Mouse (Mus musculus) forebrain, embryonic 14.5 days (tissue): ENCODE measurements at regions not wholly inside any gene's neighbourhood (a gene's known extent, or its start where the extent isn't known, plus 50 kb on each side); places are given as distances from the start of the nearest gene placed in this dataset.

ENCODE experiments used
- ATAC-seq: fragments of 200-750 bp; cut with Nextera tagmentation; 2 replicates; pipeline ENCODE4 v1.8.0; 2017; ENCODE audit warnings: mild to moderate bottlenecking, moderate library complexity
- DNase-seq: peaks from one replicate; pipeline ENCODE4 v3.0.0-alpha.2; 2015; ENCODE audit warnings: low spot score
- H3K27ac ChIP-seq: fragments of 300-500 bp; sonication (generic); 2 replicates; pipeline ENCODE4 v1.5.1; 2014; ENCODE audit warnings: low read depth, mild to moderate bottlenecking, control low read depth, low read length, moderate library complexity
- H3K27me3 ChIP-seq: fragments of 300-500 bp; sonication (generic); replicated peaks from 2 replicates; pipeline ENCODE4 v1.6.1; 2014; ENCODE audit warnings: low read length, control low read depth, mixed read lengths; ENCODE audit not compliant: control insufficient read depth, insufficient read depth
- H3K36me3 ChIP-seq: fragments of 300-500 bp; sonication (generic); 2 replicates; pipeline ENCODE4 v1.6.1; 2014; ENCODE audit warnings: low read length, control low read depth; ENCODE audit not compliant: control insufficient read depth, insufficient read depth
- H3K4me1 ChIP-seq: fragments of 300-500 bp; sonication (generic); 2 replicates; pipeline ENCODE4 v1.6.1; 2014; ENCODE audit warnings: antibody characterized with exemption, low read length, control low read depth; ENCODE audit not compliant: control insufficient read depth, insufficient read depth
- H3K4me2 ChIP-seq: fragments of 300-500 bp; sonication (generic); 2 replicates; pipeline ENCODE4 v1.6.1; 2014; ENCODE audit warnings: mild to moderate bottlenecking, control low read depth, low read length
- H3K4me3 ChIP-seq: fragments of 300-500 bp; sonication (generic); 2 replicates; pipeline ENCODE4 v1.5.1; 2014; ENCODE audit warnings: low read depth, low read length, control low read depth
- H3K9ac ChIP-seq: fragments of 300-500 bp; sonication (generic); 2 replicates; pipeline ENCODE4 v1.6.1; 2014; ENCODE audit warnings: mild to moderate bottlenecking, low read length, control low read depth, moderate library complexity
- H3K9me3 ChIP-seq: fragments of 300-500 bp; sonication (generic); replicated peaks from 2 replicates; pipeline ENCODE4 v1.6.1; 2016; ENCODE audit warnings: low read length, control low read depth, mixed read lengths; ENCODE audit not compliant: control insufficient read depth
- WGBS: fragments of 180-500 bp; shearing (Covaris S2); extraction: QIAGEN DNeasy Blood & Tissue Kit; methylation state at CpG from one replicate; pipeline ENCODE4 v1.1.7; 2014; 5-methylcytosine and 5-hydroxymethylcytosine counted together

DNA sequence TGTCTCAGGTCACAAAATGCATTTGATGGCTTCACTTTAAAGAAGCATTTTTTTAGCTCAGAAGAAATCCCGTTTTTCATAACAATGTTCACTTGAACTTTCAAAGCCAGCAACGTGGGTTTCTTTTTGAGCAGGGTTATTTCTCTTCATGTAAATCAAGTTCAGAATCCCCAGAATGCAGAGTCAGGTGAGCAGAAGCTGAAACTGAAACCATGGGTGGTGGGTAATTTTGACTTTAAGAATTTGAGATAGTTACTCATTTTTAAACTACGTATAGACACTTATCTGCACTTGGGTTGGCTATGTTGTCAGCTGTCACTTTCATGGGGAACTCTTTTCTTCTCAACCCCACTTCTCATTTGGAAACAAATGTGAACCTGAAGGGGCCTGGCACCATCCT, 1827.5 kb upstream of the 5930422O12Rik start:
- ATAC-seq (no peak), DNase-seq (no peak)
- H3K9ac ChIP-seq, result no peak overlapping the region
- no peak overlapping the region for H3K27ac ChIP-seq
- 83% methylated on average over 3 of the region's 3 CpGs for WGBS
- no peak overlapping the region for H3K4me3 ChIP-seq
- no peaks in the 10 kb centered on the region for H3K27me3 ChIP-seq
- H3K4me1 ChIP-seq, result no peaks in the 10 kb centered on the region
- H3K36me3 ChIP-seq, result no peaks in the 10 kb centered on the region
- no peak overlapping the region for H3K4me2 ChIP-seq
- H3K9me3 ChIP-seq, result no peaks in the 10 kb centered on the region

DNA sequence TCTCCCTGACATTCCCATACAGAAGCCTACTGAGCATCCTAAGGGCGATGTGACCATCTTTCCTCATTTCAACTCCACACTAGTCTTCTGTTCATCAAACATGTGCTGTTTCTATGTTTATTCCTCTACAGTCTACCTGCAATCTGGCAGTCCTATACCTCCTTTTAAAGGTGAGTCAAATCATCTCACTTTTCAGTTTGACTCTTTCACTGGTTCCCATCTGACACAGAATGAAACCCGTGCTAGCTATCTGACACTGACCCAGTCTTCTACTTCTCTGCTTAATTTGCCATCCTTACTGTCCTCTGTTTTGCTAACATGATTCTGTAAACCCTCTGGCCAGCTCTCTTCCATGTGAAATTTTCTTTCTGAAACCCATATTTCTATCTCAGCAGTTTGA, 1812.0 kb upstream of the 5930422O12Rik start:
- Histone ChIP-seq H3K9ac (no peak overlapping the region), H3K4me2 (no peak overlapping the region), H3K9me3 (no peaks in the 10 kb centered on the region), H3K36me3 (no peaks in the 10 kb centered on the region), H3K4me1 (no peaks in the 10 kb centered on the region), H3K4me3 (no peak overlapping the region), H3K27ac (no peak overlapping the region), H3K27me3 (no peaks in the 10 kb centered on the region)
- no peak for DNase-seq
- ATAC-seq, result no peak
- 83% methylated on average over 2 of the region's 2 CpGs for WGBS

DNA sequence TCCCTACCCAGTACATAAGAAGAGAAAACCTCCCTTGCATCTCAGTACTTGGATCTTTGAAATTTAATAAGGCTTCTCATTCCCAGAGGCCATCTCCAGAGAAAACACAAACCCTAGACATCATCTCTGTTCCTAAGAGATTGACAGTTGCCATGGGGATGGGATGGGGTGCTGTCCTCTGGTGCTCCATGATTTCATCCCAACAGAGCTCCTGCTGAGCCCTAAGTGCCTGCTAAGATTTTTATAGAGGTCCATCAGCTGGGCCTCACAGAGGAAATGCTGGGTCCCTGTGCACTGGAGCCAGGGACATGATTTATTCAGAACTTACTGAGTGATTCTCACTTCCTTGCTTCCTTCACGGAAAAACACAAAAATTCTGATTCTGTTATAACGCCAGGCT, 1800.8 kb upstream of the 5930422O12Rik start:
- Histone ChIP-seq H3K27ac (no peak overlapping the region), H3K27me3 (no peaks in the 10 kb centered on the region), H3K4me1 (no peaks in the 10 kb centered on the region), H3K4me3 (no peak overlapping the region), H3K4me2 (no peak overlapping the region), H3K9me3 (no peaks in the 10 kb centered on the region), H3K9ac (no peak overlapping the region), H3K36me3 (no peaks in the 10 kb centered on the region)
- 87% methylated on average over 2 of the region's 2 CpGs for whole genome bisulfite sequencing
- DNase-seq (no peak), ATAC-seq (no peak)

DNA sequence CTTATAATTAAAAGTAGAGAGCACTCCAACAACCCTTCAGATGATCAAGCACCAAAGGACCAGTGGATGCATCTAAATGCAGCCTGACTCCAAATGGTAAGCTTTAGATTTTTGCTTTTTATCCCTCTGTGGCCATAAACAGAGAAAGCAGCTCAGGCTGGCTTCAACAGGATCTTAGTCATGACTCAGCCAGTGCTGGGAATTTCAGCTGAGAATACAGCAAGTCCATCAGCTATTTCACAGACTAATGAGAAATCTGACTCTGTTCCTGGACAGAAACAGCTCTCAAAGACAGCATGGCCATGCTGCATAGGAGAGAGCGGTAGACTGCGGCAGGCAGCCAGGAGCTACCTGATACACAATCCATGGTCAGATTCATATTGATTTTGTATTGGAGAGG, 1800.4 kb upstream of the 5930422O12Rik start:
- Histone ChIP-seq H3K36me3 (no peaks in the 10 kb centered on the region), H3K9ac (no peak overlapping the region), H3K4me1 (no peaks in the 10 kb centered on the region), H3K9me3 (no peaks in the 10 kb centered on the region), H3K27ac (no peak overlapping the region), H3K4me2 (no peak overlapping the region), H3K27me3 (no peaks in the 10 kb centered on the region), H3K4me3 (no peak overlapping the region)
- WGBS, result 94% methylated on average over 2 of the region's 2 CpGs
- DNase-seq, result no peak
- ATAC-seq, result no peak

DNA sequence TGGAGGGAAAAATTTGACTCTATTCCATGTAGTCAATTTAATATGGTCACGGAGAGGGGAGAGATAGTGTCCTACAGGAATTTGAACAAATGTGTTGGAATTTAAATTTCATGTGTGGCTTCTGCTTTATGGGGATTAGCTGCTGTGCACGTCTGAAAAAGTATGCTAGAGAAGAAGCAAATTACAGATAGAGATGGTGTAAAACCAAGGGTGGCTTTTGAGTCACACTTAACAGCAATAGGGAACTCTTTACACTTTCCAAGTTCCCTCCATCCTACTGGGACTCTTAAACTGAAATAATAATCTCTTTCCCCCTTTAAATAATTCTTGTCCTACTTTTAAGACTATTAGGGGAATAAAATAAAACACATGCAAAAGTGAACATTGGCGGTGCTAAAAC, 1790.1 kb upstream of the 5930422O12Rik start:
- no peak for DNase-seq
- ATAC-seq, result no peak
- Histone ChIP-seq H3K27ac (no peak overlapping the region), H3K9me3 (no peaks in the 10 kb centered on the region), H3K4me3 (no peak overlapping the region), H3K4me1 (no peaks in the 10 kb centered on the region), H3K36me3 (no peaks in the 10 kb centered on the region), H3K4me2 (no peak overlapping the region), H3K27me3 (no peaks in the 10 kb centered on the region), H3K9ac (no peak overlapping the region)
- WGBS, result 80% methylated on average over 3 of the region's 3 CpGs

DNA sequence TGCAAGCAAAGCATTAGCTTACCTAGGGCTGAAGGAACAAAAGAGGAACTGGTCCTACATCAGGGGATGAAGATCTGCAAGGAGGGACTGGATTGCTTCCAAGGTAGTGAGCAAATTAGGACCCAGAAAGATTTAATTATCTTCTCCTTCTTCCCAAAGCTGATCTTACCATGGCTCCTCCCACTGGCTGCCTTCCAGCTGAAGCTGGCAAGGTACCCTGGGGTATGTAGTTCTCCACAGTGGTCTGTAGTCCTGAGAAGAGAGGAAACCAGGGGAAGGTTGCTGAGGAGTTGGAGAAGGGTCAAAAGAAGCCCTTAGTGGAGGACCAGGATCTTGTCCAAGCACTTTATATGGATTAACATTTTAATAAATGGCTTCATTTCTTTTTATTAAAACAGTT, 1764.8 kb upstream of the 5930422O12Rik start:
- Histone ChIP-seq H3K9ac (no peak overlapping the region), H3K9me3 (no peaks in the 10 kb centered on the region), H3K4me3 (no peak overlapping the region), H3K27me3 (no peaks in the 10 kb centered on the region), H3K4me2 (no peak overlapping the region), H3K4me1 (peaks cover 3% of the 10 kb centered on the region; the same call in 1 of the 2 replicates), H3K27ac (no peak overlapping the region), H3K36me3 (no peaks in the 10 kb centered on the region)
- DNase-seq, result peak; percentile 53
- peak; percentile 61; the same call in 1 of the 2 replicates for ATAC-seq

DNA sequence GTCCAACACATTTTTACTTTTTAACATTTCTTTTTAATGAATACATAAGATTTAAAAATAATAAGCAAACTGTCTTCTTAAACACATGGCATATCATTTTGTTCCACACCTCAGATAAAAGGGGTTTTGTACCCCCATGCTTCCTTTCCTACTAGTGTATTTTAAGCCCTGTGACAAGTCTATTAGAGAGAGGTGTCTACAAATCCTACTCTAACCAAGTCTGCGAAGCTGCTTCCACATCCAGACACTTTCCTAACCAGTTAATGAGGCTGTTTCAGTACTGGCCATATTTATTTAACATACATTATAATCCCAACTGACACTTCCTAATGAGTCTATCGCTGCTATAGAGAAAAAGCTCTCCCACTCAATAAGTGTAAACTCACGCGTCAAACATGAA, 1763.0 kb upstream of the 5930422O12Rik start:
- WGBS, result 69% methylated on average over 4 of the region's 4 CpGs
- DNase-seq (no peak), ATAC-seq (peak; percentile 63; the same call in 1 of the 2 replicates)

DNA sequence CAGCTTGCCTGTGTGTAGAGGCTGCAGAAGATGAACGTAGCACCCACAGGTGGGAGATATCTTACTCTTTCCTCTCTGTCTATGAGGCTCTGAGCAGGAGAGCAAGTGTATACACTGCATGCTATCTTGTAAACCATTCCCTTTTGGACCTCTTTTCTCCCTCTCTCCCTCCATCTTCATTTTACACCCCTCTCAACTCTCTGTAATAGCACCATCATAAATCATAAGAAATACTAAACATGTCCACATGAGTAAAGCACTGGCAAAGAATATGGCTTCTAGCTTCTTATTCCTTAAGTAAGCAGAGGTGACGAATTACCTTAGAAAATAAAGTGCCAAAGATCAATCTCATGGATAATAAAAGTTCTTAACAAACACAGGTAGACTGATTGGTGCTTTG, 1724.3 kb upstream of the 5930422O12Rik start:
- Histone ChIP-seq H3K4me3 (no peak overlapping the region), H3K27me3 (no peaks in the 10 kb centered on the region), H3K4me1 (no peaks in the 10 kb centered on the region), H3K9ac (no peak overlapping the region), H3K9me3 (no peaks in the 10 kb centered on the region), H3K4me2 (no peak overlapping the region), H3K36me3 (no peaks in the 10 kb centered on the region), H3K27ac (no peak overlapping the region)
- DNase-seq, result no peak
- WGBS, result 84% methylated on average over 2 of the region's 2 CpGs
- no peak for ATAC-seq

More for the DNA sequence above, 1763.0 kb upstream of the 5930422O12Rik start:
- H3K27me3 ChIP-seq, result no peaks in the 10 kb centered on the region
- H3K36me3 ChIP-seq, result no peaks in the 10 kb centered on the region
- no peaks in the 10 kb centered on the region for H3K9me3 ChIP-seq
- peaks cover 3% of the 10 kb centered on the region; the same call in 1 of the 2 replicates for H3K4me1 ChIP-seq
- H3K27ac ChIP-seq, result no peak overlapping the region
- H3K4me3 ChIP-seq, result no peak overlapping the region
- H3K9ac ChIP-seq, result no peak overlapping the region
- H3K4me2 ChIP-seq, result no peak overlapping the region

DNA sequence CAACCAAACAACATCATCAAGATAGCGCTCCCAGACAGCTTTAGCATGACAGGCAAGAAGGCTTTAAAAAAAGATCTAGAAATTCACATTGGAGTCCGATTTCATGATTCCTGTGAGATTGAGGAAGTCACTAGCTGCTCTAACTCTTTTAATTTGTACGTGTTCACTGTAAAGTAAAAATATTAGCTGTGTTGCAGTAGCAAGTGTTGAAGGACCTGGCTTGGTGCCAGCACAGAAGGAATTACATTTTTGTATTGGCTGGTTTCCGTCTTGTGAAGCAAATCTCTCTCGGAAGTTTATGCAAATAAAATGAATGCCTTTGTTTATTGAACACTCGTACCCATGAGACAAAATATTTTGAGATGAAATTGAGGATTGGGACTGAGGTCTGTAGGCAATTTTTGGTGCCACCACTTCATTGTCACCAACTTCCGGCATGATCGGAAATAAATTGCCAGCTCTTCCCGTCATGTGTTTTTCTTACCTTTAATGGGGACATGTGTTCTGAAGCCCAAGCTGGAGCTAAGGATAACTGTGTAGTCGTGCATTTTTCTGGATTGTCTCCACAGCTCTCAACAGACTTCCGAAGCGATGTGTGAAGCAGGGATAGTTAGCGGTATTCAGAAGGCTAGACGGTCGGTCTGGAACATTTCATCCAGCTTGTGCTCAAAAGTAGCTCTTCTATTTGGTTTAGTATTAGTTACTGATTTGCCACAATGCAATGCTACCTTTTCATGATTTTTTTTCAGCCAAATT, 1715.0 kb upstream of the 5930422O12Rik start:
- ATAC-seq, result peak; percentile 69; the same call in 1 of the 2 replicates
- H3K36me3 ChIP-seq, result no peaks in the 10 kb centered on the region
- no peak overlapping the region for H3K9ac ChIP-seq
- 67% methylated on average over 15 of the region's 15 CpGs for WGBS
- H3K27ac ChIP-seq, result peak overlapping the region; percentile 44; the same call in 1 of the 2 replicates
- no peaks in the 10 kb centered on the region for H3K9me3 ChIP-seq
- H3K4me1 ChIP-seq, result no peaks in the 10 kb centered on the region
- H3K27me3 ChIP-seq, result no peaks in the 10 kb centered on the region
- peak; percentile 75 for DNase-seq
- no peak overlapping the region for H3K4me2 ChIP-seq
- no peak overlapping the region for H3K4me3 ChIP-seq
